Mouse (Mus musculus) central nervous system, embryonic 11.5 days (tissue): ENCODE measurements around the gene Xpc. TPM values are rescaled to one million over a fixed set of nuclear protein-coding genes. Genes with fewer than 3 reads are reported as not detected.

Experiments
- polyA plus RNA-seq: library from polyadenylated mRNA; depleted of rRNA; stranded (reverse); fragments of >200 nt; gene quantifications from 2 replicates; pipeline ENCODE4 v1.2.3, GENCODE M21; 2012; rRNA removed

Xpc gene
- polyA plus RNA-seq = 16.5 and 20.4 TPM in 2 replicates

GRCm38 (mm10) chr6:91515545-91516449, at the start of gene Xpc, which contains the start of gene Lsm3:
TSS of gene Xpc (minus strand) at chr6:91515888.
TSS of gene Lsm3 (plus strand) at chr6:91515928.

DNA sequence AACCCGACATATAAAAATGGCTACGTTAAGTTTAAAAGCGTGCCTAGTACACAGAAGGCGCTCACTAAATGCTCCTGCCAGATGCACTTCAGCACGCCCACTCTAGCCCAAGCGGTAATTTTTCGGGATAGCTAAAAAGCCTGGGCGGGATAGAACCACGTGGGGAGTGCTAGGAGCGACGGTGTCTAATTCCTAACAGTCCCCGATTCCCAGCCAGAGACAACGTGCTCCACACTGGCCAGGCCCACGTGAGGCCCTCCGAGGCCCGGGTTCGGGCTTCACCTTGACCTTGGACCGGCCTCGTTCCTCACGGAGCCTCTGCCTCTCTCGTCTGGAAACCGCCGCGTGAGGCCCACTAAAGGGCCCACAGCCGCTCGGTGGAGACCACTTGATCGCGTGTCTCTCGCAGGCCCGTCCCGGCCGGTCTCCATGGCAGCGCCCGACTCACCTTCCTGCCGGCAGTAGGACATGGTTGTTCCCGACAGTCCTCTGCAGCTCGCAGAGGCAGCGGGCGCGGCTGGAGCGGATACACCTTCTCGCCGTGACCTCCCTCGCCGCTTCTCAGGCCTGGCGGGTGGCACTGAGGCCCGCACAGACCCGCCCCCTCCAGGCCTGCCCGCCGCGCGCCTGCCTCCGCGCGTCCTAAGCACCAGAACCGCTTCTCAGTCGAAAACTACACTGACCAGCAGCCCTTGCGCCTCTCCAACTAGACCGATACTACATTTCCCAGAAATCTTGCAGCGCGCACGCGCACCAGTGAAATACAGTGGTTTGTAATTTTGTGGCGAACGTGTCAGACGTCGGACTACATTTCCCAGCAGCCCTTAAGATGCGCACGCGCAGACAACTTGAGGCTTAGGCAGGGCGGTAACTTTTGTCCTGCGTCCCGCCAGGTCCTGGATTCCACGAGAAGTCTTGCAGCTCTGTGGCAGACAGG, 42.6 kb downstream of the Xpc start, which contains the start of the genes Chchd4 and Tmem43:
Gene Chchd4 (minus strand): TSS at position 679 of the 937 bp plus-strand sequence.
Gene Tmem43 (plus strand): TSS at position 836 of the 937 bp plus-strand sequence.

Other genes starting within 250 kb of the Xpc start
- 7.2 and 7.5 TPM in 2 replicates for gene Wnt7a, start 104.5 kb downstream of the Xpc start, polyA plus RNA-seq
- 10.1 and 11.2 TPM in 2 replicates for gene Chchd4, start 42.3 kb downstream of the Xpc start, polyA plus RNA-seq
- 40.2 and 52.0 TPM in 2 replicates for gene Tmem43, start 42.2 kb downstream of the Xpc start, polyA plus RNA-seq
- 189 and 202 TPM in 2 replicates for gene Lsm3, start within 50 bp of the Xpc start, polyA plus RNA-seq
- gene Slc6a6, start 168.2 kb upstream of the Xpc start, polyA plus RNA-seq = 36.2 and 51.8 TPM in 2 replicates